Mouse (Mus musculus) small intestine, adult 2 months (tissue): ENCODE results near the gene Klhl33.

Experiments
- CTCF ChIP-seq: fragments of 200-500 bp; IDR thresholded peaks from 2 replicates; pipeline ENCODE4 v1.5.1; 2012; ENCODE audit warnings: low read depth, mild to moderate bottlenecking, control low read depth, inconsistent platforms, low read length, moderate library complexity, mixed read lengths; ENCODE audit not compliant: insufficient replicate concordance, insufficient read length; ENCODE audit errors: extremely low read depth
- POLR2A ChIP-seq: fragments of 200-500 bp; IDR thresholded peaks from 2 replicates; pipeline ENCODE4 v1.6.1; 2012; ENCODE audit warnings: low read depth, mild to moderate bottlenecking, control low read depth, inconsistent platforms, low read length, moderate library complexity

DNA sequence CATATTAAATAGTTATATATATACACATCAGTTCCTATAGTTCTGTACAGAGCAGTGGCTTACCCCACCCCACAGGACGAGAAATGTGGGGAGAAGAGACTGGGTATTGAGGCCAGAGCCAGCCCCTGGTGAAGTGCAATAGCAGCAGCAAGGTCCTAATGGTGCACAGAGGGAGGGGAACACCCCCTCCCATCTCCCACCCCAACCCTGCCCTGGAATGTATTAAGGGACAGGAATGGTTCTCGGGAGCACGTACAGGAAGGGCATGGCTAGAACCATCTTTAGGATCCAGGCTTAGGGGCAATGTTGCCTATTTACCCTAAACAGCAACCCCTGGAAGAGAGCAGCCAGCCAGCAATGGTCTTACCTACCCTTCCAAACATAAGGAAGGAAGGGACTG, 30.1 kb upstream of the Klhl33 start:
- TF ChIP-seq CTCF: no peak
- no peak for TF ChIP-seq POLR2A
